18 mouse cellular contexts compared by ENCODE assay signal in the genomic region with DNA sequence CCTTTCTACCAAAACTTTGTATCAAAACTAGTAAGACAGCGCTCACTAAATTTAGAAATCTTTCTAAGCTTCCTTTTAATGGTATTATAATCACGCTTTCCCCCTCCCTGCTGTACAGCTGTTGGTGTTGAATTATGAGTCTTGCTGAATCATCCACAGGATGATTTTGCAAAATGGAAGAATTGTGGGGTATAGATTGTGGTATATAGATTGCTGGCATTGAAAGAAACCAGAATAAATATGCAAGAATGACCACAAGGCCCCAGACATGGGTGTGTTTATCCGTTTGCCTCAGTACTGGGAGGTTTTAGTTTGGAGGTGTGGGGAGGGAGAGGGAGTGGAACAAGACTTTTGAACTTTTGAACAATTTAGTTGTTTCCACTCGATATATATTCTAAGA.
DNase-seq lines count a peak whose midpoint lies in the region; ATAC-seq lines count a peak whose summit lies in the region.
"Had no signal": no experiment of that assay in that cellular context is flagged by ENCODE, and none has a peak within 500 bp of the region (broad histone marks: within the 10 kb centered on the region; RNA-seq: fewer than 3 reads in every experiment).

No protein-coding gene starts in this region.

- WGBS in macrophage (ENCODE audit: missing documents) = 33% methylated on average over 3 of the region's 4 CpGs

- H3K4me3 ChIP-seq in macrophage (ENCODE audit: inconsistent target) = no peak overlapping the region
- H3K4me3 ChIP-seq: hindbrain, embryonic 15.5 days; layer of hippocampus, adult 2 months; left cerebral cortex, adult 2 months; limb, embryonic 13.5 days; neural tube, embryonic 13.5 days had no signal

- peak; percentile 64 for ATAC-seq in granulocyte monocyte progenitor cell, adult 5-6 weeks (replicated peaks; ENCODE audit: poor library complexity, severe bottlenecking)
- ATAC-seq: forebrain, embryonic 14.5 days had no signal

- intact Hi-C loops in heart, postnatal 25 days (cut with DNase I) = no loop called here

- peak; percentile 75 for DNase-seq in 3T3-L1 (ENCODE audit: low read depth, low spot score)
- DNase-seq in NIH3T3 (ENCODE audit: low read depth) = peak; percentile 81
- DNase-seq in ovary, adult 18-20 months (ENCODE audit: low spot score) = no peak
- DNase-seq in neural tube, embryonic 10.5 days (ENCODE audit: extremely low spot score, low spot score) = no peak
- DNase-seq in layer of hippocampus, postnatal 10 days (ENCODE audit: low spot score in 2 of 2) = no peak
- no peak for DNase-seq in heart, postnatal 25 days (ENCODE audit: low spot score)
- DNase-seq: adrenal gland, postnatal 10 days; cerebellum, adult 8-10 months; gastrocnemius, postnatal 25 days; thymus, postnatal 36 days had no signal

- H3K27ac ChIP-seq in macrophage = peak overlapping the region; percentile 58
- H3K27ac ChIP-seq: hindbrain, embryonic 15.5 days; layer of hippocampus, adult 2 months; left cerebral cortex, adult 2 months; limb, embryonic 13.5 days; neural tube, embryonic 13.5 days had no signal

- no peaks in the 10 kb centered on the region for H3K36me3 ChIP-seq in macrophage (ENCODE audit: inconsistent target)
- H3K36me3 ChIP-seq: hindbrain, embryonic 15.5 days; limb, embryonic 13.5 days; neural tube, embryonic 13.5 days had no signal

- no peaks in the 10 kb centered on the region for H3K79me2 ChIP-seq in macrophage (ENCODE audit: inconsistent target)

Comparison
In these comparisons a context has a peak if more than half of its experiments do, and no peak if none do; other contexts are left out.
1. DNase-seq: peak in 3T3-L1 (single experiment) and NIH3T3 (single experiment); none in ovary, adult 18-20 months (single experiment), neural tube, embryonic 10.5 days (single experiment), layer of hippocampus, postnatal 10 days (0 of 2) and heart, postnatal 25 days (single experiment).